Mouse (Mus musculus) heart, embryonic 10.5 days (tissue): Measurements from ENCODE around the gene Arhgap25. TPM values are rescaled to one million over a fixed set of nuclear protein-coding genes. Genes with fewer than 3 reads are reported as not detected.
"Not testable (repeated sequence)": the region's sequence is repeated elsewhere in the genome, so short reads cannot be mapped to it uniquely, and the experiment has no call there.

Source experiments
- DNase-seq: peaks from one replicate; pipeline ENCODE4 v3.0.0-alpha.2; 2017; ENCODE audit warnings: low spot score
- H3K27ac ChIP-seq: fragments of 300-500 bp; sonication (generic); 2 replicates; pipeline ENCODE4 v1.5.1; 2016; ENCODE audit warnings: mild to moderate bottlenecking
- H3K27me3 ChIP-seq: fragments of 300-500 bp; sonication (generic); 2 replicates; pipeline ENCODE4 v1.6.1; 2016; ENCODE audit warnings: mild to moderate bottlenecking; ENCODE audit not compliant: poor library complexity, insufficient read depth, severe bottlenecking
- H3K36me3 ChIP-seq: fragments of 300-500 bp; sonication (generic); 2 replicates; pipeline ENCODE4 v1.6.1; 2016; ENCODE audit warnings: mild to moderate bottlenecking, moderate library complexity
- H3K4me1 ChIP-seq: fragments of 300-500 bp; sonication (generic); 2 replicates; pipeline ENCODE4 v1.6.1; 2016; ENCODE audit warnings: mild to moderate bottlenecking
- H3K4me3 ChIP-seq: fragments of 300-500 bp; sonication (generic); 2 replicates; pipeline ENCODE4 v1.5.1; 2016; ENCODE audit warnings: mild to moderate bottlenecking, moderate library complexity
- H3K9me3 ChIP-seq: fragments of 300-500 bp; sonication (generic); 2 replicates; pipeline ENCODE4 v1.6.1; 2016; ENCODE audit warnings: mild to moderate bottlenecking, moderate library complexity
- WGBS: fragments of 180-500 bp; shearing (Covaris S2); methylation state at CpG from one replicate; pipeline ENCODE4 v1.1.7; 2016; 5-methylcytosine and 5-hydroxymethylcytosine counted together
- polyA plus RNA-seq: library from polyadenylated mRNA; unstranded; fragments of >200 nt; fragmentation: Nextera tagmentation; extraction: Ambion mirVana; gene quantifications from 2 replicates; pipeline ENCODE4 v1.2.1, GENCODE M21; 2016

The Arhgap25 gene
- polyA plus RNA-seq, 1 experiment from 2014 or later: 3.9 TPM

- DNase-seq: no peak
- WGBS: 56% methylated on average over 6 of the region's 6 CpGs
- Histone ChIP-seq H3K36me3 (no peaks in the 10 kb centered on the region), H3K4me3 (no peak overlapping the region), H3K27ac (no peak overlapping the region), H3K9me3 (no peaks in the 10 kb centered on the region), H3K4me1 (0 out of 2 replicates have a peak, but pooled peaks cover 7% of the 10 kb centered on the region), H3K27me3 (0 out of 2 replicates have a peak, but pooled peaks cover 6% of the 10 kb centered on the region)
These were observed 45.2 kb downstream of the Arhgap25 start for GRCm38 (mm10) chr6:87487657-87488426.

- Histone ChIP-seq H3K4me3 (no peak overlapping the region), H3K27me3 (0 out of 2 replicates have a peak, but pooled peaks cover 14% of the 10 kb centered on the region), H3K36me3 (no peaks in the 10 kb centered on the region), H3K4me1 (peaks cover 8% of the 10 kb centered on the region; the same call in 1 of the 2 replicates), H3K9me3 (no peaks in the 10 kb centered on the region), H3K27ac (no peak overlapping the region)
- 77% methylated on average over 5 of the region's 5 CpGs for WGBS
- DNase-seq: no peak
These were observed 48.3 kb downstream of the Arhgap25 start for GRCm38 (mm10) chr6:87484806-87485205.

- 57% methylated on average over 3 of the region's 3 CpGs for WGBS
- H3K4me1 ChIP-seq: peaks cover 17% of the 10 kb centered on the region
These were observed 49.2 kb downstream of the Arhgap25 start for GRCm38 (mm10) chr6:87483900-87484289.

GRCm38 (mm10) chr6:87483224-87483899 is 49.7 kb downstream of the Arhgap25 start:
- H3K9me3 ChIP-seq: no peaks in the 10 kb centered on the region
- 0 out of 2 replicates have a peak, but pooled peaks cover 14% of the 10 kb centered on the region for H3K27me3 ChIP-seq
- WGBS: 64% methylated on average over 12 of the region's 12 CpGs
- H3K4me1 ChIP-seq: peaks cover 19% of the 10 kb centered on the region
- H3K27ac ChIP-seq: no peak overlapping the region
- no peak for DNase-seq
- H3K4me3 ChIP-seq: no peak overlapping the region
- H3K36me3 ChIP-seq: no peaks in the 10 kb centered on the region

More at GRCm38 (mm10) chr6:87483900-87484289, 49.2 kb downstream of the Arhgap25 start:
- H3K27me3 ChIP-seq: 0 out of 2 replicates have a peak, but pooled peaks cover 14% of the 10 kb centered on the region
- no peaks in the 10 kb centered on the region for H3K9me3 ChIP-seq
- H3K4me3 ChIP-seq: no peak overlapping the region
- no peak overlapping the region for H3K27ac ChIP-seq
- no peaks in the 10 kb centered on the region for H3K36me3 ChIP-seq
- DNase-seq: no peak

- Histone ChIP-seq H3K27me3 (peaks cover 22% of the 10 kb centered on the region; the same call in 1 of the 2 replicates), H3K36me3 (no peaks in the 10 kb centered on the region), H3K4me1 (peaks cover 19% of the 10 kb centered on the region), H3K27ac (no peak overlapping the region), H3K9me3 (no peaks in the 10 kb centered on the region), H3K4me3 (no peak overlapping the region)
- 28% methylated on average over 5 of the region's 5 CpGs for WGBS
- DNase-seq: no peak
These were observed 53.6 kb downstream of the Arhgap25 start for GRCm38 (mm10) chr6:87479291-87479999.

GRCm38 (mm10) chr6:87478847-87479246 is 54.2 kb downstream of the Arhgap25 start:
- DNase-seq: no peak
- Histone ChIP-seq H3K36me3 (no peaks in the 10 kb centered on the region), H3K27ac (no peak overlapping the region), H3K4me1 (peaks cover 17% of the 10 kb centered on the region), H3K9me3 (no peaks in the 10 kb centered on the region), H3K4me3 (no peak overlapping the region), H3K27me3 (peaks cover 22% of the 10 kb centered on the region; the same call in 1 of the 2 replicates)
- 36% methylated on average over 4 of the region's 4 CpGs for WGBS

GRCm38 (mm10) chr6:87475223-87475622 is 57.8 kb downstream of the Arhgap25 start:
- Histone ChIP-seq H3K36me3 (no peaks in the 10 kb centered on the region), H3K27me3 (peaks cover 10% of the 10 kb centered on the region; the same call in 1 of the 2 replicates), H3K4me3 (no peak overlapping the region), H3K4me1 (peaks cover 13% of the 10 kb centered on the region), H3K27ac (no peak overlapping the region), H3K9me3 (no peaks in the 10 kb centered on the region)
- DNase-seq: no peak
- 88% methylated on average over 5 of the region's 5 CpGs for WGBS

GRCm38 (mm10) chr6:87470098-87470497 is 63.0 kb downstream of the Arhgap25 start:
- H3K27ac ChIP-seq, H3K27me3 ChIP-seq, H3K4me1 ChIP-seq, DNase-seq, H3K4me3 ChIP-seq, H3K9me3 ChIP-seq, H3K36me3 ChIP-seq: not testable (repeated sequence)
- WGBS: 92% methylated on average over 12 of the region's 12 CpGs

- Histone ChIP-seq H3K9me3 (no peaks in the 10 kb centered on the region), H3K27ac (no peak overlapping the region), H3K4me1 (peaks cover 5% of the 10 kb centered on the region), H3K27me3 (no peaks in the 10 kb centered on the region), H3K36me3 (no peaks in the 10 kb centered on the region), H3K4me3 (no peak overlapping the region)
- no peak for DNase-seq
- 77% methylated on average over 10 of the region's 10 CpGs for WGBS
These were observed 64.7 kb downstream of the Arhgap25 start for GRCm38 (mm10) chr6:87468372-87468771.

- H3K36me3 ChIP-seq: no peaks in the 10 kb centered on the region
- DNase-seq: no peak
- H3K4me1 ChIP-seq: peaks cover 5% of the 10 kb centered on the region
- 95% methylated on average over 1 of the region's 1 CpGs for WGBS
- no peaks in the 10 kb centered on the region for H3K27me3 ChIP-seq
- H3K27ac ChIP-seq: no peak overlapping the region
- H3K9me3 ChIP-seq: no peaks in the 10 kb centered on the region
- no peak overlapping the region for H3K4me3 ChIP-seq
These were observed 65.7 kb downstream of the Arhgap25 start for GRCm38 (mm10) chr6:87467373-87467772.

- Histone ChIP-seq H3K4me3 (peak overlapping the region; percentile 38), H3K4me1 (peaks cover 5% of the 10 kb centered on the region), H3K27me3 (no peaks in the 10 kb centered on the region), H3K36me3 (no peaks in the 10 kb centered on the region), H3K9me3 (no peaks in the 10 kb centered on the region), H3K27ac (no peak overlapping the region)
- WGBS: 16% methylated on average over 12 of the region's 12 CpGs
- peak; percentile 89 for DNase-seq
These were observed 66.8 kb downstream of the Arhgap25 start for GRCm38 (mm10) chr6:87466221-87466620.

- 67% methylated on average over 6 of the region's 6 CpGs for WGBS
- peaks cover 7% of the 10 kb centered on the region; the same call in 1 of the 2 replicates for H3K27me3 ChIP-seq
- no peaks in the 10 kb centered on the region; the same call in 1 of the 2 replicates for H3K4me1 ChIP-seq
- no peak overlapping the region for H3K4me3 ChIP-seq
- H3K36me3 ChIP-seq: no peaks in the 10 kb centered on the region
- no peak overlapping the region for H3K27ac ChIP-seq
- no peaks in the 10 kb centered on the region for H3K9me3 ChIP-seq
- DNase-seq: no peak
These were observed 77.6 kb downstream of the Arhgap25 start for GRCm38 (mm10) chr6:87455507-87455906.
